Mouse (Mus musculus) frontal cortex, adult (tissue): ENCODE measurements around the gene Cspg5.

ENCODE experiments used
- ATAC-seq: cut with Nextera tagmentation; 2 replicates; pipeline ENCODE4 v1.9.2; 2017; ENCODE audit warnings: mild to moderate bottlenecking, moderate library complexity, mixed read lengths; ENCODE audit not compliant: low TSS enrichment

Gene Cspg5

GRCm38 (mm10) chr9:110250776-110251175, 7.2 kb downstream of the Cspg5 start:
- ATAC-seq = peak; percentile 9; the same call in 1 of the 2 replicates

- 0 out of 2 replicates have a peak, but pooled peaks have one; percentile 17 for ATAC-seq
Observed at GRCm38 (mm10) chr9:110255407-110256019, 11.9 kb downstream of the Cspg5 start.

- ATAC-seq = no peak
Observed at GRCm38 (mm10) chr9:110258646-110259045, 15.1 kb downstream of the Cspg5 start.

GRCm38 (mm10) chr9:110259118-110259517, 15.5 kb downstream of the Cspg5 start:
- no peak for ATAC-seq

GRCm38 (mm10) chr9:110263181-110263580, 19.6 kb downstream of the Cspg5 start:
- peak; percentile 22; the same call in 1 of the 2 replicates for ATAC-seq

DNA sequence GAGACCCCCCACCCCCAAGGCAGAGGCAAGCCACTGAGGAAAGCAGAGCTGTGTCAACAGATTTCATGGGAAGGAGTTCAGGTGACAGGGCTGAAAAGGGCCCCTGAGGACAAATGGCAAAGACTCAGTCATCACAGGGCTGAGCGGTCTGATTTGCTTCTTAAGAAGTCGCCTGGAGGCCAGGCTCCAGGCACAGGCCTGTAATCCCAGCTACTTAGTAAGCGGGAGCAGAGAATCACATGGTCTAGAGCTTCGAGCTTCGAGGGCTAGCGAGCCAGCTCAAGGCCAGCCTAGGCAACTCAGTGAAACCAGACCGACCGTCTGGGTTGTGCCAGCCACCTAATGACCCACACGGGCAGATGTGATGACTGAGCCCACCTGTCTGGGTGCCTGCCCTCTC, 21.4 kb downstream of the Cspg5 start:
- no peak for ATAC-seq

- ATAC-seq = 0 out of 2 replicates have a peak, but pooled peaks have one; percentile 31
Observed at GRCm38 (mm10) chr9:110268416-110268815, 24.8 kb downstream of the Cspg5 start.

GRCm38 (mm10) chr9:110272330-110272729, 28.7 kb downstream of the Cspg5 start:
- no peak for ATAC-seq

DNA sequence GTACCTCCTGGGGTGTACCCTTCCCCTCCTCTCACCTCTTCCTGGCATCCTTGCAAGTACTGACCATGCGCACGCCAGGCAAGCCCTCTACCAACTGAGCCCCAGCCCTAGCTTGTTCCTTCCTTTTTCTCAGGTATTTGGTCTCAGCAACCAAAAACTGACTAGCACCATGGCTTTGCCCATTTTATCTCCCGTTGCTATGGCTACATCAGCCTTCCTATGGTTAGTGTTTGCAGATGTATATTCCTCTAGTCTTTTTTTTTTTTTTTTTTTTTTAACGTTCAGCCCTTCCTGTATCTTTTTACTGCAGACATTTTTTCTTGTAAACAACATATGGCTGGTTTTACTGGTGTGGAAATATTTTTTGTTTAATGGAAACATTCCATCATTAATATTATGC, 29.9 kb downstream of the Cspg5 start:
- peak; percentile 31; the same call in 1 of the 2 replicates for ATAC-seq

- ATAC-seq = no peak
Observed at GRCm38 (mm10) chr9:110275882-110276281, 32.3 kb downstream of the Cspg5 start.

- ATAC-seq = peak; percentile 56
Observed at GRCm38 (mm10) chr9:110277431-110277881, 33.9 kb downstream of the Cspg5 start.

- no peak; the same call in 1 of the 2 replicates for ATAC-seq
Observed at GRCm38 (mm10) chr9:110284075-110284697, 40.6 kb downstream of the Cspg5 start.

GRCm38 (mm10) chr9:110287321-110287924, 43.8 kb downstream of the Cspg5 start:
- ATAC-seq = peak; percentile 62

DNA sequence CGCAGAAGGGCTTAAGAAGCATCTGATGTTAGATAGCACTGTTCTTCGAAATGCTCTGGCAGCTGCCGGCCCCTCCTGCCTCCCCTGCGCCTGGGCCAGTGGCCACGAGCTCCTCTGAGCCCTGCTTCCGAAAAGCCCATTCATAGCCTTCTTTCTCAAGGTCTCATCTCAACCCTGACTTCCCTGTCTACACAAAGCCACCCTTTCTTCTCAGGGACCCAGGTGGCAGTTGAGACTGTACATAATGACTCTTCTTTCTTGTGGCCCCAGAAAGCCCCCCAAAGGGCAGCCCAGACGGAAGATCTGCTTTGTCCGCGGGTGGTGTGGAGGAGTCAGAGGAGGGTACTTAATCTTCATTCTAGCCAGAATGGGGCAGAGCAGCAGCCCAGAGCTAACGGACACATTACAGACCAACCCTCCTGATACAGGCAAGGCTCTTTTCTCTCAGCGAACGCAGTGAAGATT, 49.7 kb downstream of the Cspg5 start:
- ATAC-seq = peak; percentile 50; the same call in 1 of the 2 replicates

DNA sequence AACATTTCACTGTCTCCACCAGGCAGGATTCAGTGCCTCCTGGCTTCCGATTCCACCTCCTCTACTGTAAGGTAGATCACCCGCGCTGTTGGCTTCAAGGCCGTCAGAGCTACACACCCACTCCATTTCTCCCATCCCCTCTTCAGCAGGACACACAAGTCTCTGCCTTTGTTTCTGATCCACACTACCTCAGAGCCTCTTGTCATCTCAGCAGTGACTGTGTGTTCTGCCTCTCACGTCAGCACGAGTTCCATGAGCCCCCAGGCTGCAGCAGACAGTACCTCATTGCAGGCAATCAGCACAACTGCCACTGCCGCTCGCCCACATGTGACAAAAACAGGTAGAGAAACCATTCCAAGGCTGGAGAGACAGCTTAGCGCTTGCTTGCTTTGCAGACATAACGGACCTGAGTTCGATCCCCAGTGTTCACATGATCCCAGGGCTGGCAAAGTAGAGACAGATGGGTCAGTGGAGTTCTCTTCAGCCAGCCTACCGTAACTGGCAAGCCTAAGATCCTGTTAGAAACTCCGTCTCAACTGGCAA, 50.4 kb downstream of the Cspg5 start:
- ATAC-seq = peak; percentile 72; the same call in 1 of the 2 replicates

- no peak for ATAC-seq
Observed at GRCm38 (mm10) chr9:110294786-110295185, 51.2 kb downstream of the Cspg5 start.

DNA sequence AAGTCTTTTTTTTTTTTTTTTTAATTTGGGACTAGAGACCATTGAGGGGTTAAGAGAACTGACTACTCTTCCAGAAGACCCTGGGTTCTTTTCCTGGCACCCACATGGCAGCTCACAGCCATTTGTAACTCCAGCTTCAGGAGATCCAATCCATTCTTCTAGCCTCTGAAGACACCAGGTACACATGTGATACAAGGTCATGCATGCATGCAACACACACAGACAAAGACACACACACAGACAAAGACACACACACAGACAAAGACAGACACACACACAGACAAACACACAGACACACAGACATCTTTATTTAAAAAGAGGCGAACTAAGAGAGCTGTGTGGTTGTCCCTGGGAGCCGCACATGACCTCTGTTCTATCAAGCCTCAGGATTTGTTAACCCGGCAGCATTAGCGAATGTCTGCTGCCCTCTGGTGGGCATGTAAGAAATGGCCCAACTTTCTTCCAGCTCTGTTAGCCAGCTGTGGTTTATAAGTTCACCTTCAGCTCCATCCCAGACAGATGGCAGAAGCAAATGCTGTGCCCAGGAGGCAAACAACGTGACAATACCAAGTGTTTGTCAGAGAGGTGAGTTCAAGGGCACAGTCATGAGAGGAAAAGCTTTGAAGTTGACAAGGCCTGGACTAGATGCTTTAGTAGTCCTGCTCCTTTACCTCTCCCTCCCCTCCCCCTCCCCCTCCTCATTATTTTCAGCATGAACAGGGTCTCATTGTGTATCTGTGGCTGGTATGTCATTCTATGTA, 53.5 kb downstream of the Cspg5 start:
- peak; percentile 66; the same call in 1 of the 2 replicates for ATAC-seq

DNA sequence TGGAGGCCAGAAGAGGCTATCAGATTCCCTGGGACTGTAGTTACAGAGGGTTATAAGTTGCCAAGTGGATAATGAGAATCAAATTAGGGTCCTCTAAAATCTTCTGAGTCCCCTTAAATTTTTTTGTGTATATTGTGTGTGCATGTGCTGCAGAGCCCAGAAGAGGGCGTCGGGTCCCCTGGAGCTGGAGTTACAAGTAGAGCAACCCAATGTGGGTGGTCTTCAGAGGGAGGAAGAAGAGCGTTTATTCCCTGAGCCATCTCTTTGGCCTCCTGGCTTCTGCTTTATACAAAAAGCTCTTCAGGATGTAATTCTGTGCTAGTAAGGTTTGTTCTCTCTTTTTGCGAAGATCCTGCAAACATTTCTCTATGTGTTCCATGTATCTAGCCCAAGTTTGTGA, 60.9 kb downstream of the Cspg5 start:
- peak; percentile 29; the same call in 1 of the 2 replicates for ATAC-seq

- ATAC-seq = peak; percentile 98
Observed at GRCm38 (mm10) chr9:110304969-110305651, 61.5 kb downstream of the Cspg5 start, which contains the start of gene Elp6. Gene Elp6 (plus strand): TSS chr9:110305173.

- no peak for ATAC-seq
Observed at GRCm38 (mm10) chr9:110306371-110306770, 62.8 kb downstream of the Cspg5 start.
